Mouse (Mus musculus): Measurements from ENCODE around the gene Inka1. TPM values are rescaled to one million over a fixed set of nuclear protein-coding genes. Genes with fewer than 3 reads are reported as not detected.

Gene Inka1
- polyA plus RNA-seq, 1 experiment: 6.0 TPM

GRCm38 (mm10) chr9:107950460-107951355, 35.0 kb downstream of the Inka1 start:
- H3K27ac ChIP-seq (ENCODE audit: insufficient read depth, low read depth, low read length): no peak overlapping the region
- H3K36me3 ChIP-seq (ENCODE audit: control insufficient read depth, insufficient read depth, low read length): no peaks in the 10 kb centered on the region
- H3K27me3 ChIP-seq (ENCODE audit: control insufficient read depth, insufficient read depth, low read length): no peaks in the 10 kb centered on the region
- peak overlapping the region; percentile 75 for H3K4me3 ChIP-seq (ENCODE audit: low read depth, low read length)
- peak; percentile 56; the same call in 1 of the 2 replicates for TF ChIP-seq POLR2A (IDR thresholded peaks at IDR 0.05; ENCODE audit: low read depth, low read length)
- no peak for TF ChIP-seq CTCF (IDR thresholded peaks at IDR 0.05; ENCODE audit: extremely low read depth, insufficient read length, insufficient replicate concordance, low read depth, low read length)
- WGBS: 21% methylated on average over 45 of the region's 45 CpGs
- no peaks in the 10 kb centered on the region; the same call in 1 of the 2 replicates for H3K4me1 ChIP-seq (ENCODE audit: control insufficient read depth, insufficient read depth, insufficient read length, low read length)

- Histone ChIP-seq H3K36me3 (ENCODE audit: control insufficient read depth, insufficient read depth, low read length) (no peaks in the 10 kb centered on the region), H3K4me1 (ENCODE audit: control insufficient read depth, insufficient read depth, insufficient read length, low read length) (no peaks in the 10 kb centered on the region; the same call in 1 of the 2 replicates), H3K4me3 (ENCODE audit: low read depth, low read length) (peak within 1 kb of the TSS; percentile 75), H3K27ac (ENCODE audit: insufficient read depth, low read depth, low read length) (no peak within 1 kb of the TSS), H3K27me3 (ENCODE audit: control insufficient read depth, insufficient read depth, low read length) (no peaks in the 10 kb centered on the region)
- no peak for TF ChIP-seq CTCF (IDR thresholded peaks at IDR 0.05; ENCODE audit: extremely low read depth, insufficient read length, insufficient replicate concordance, low read depth, low read length)
- 84% methylated on average over 10 of the region's 10 CpGs for WGBS
These were observed 35.8 kb downstream of the Inka1 start, which contains the start of gene Traip for GRCm38 (mm10) chr9:107949922-107950235. TSS of gene Traip (plus strand) at chr9:107950136.

- no peaks in the 10 kb centered on the region for H3K27me3 ChIP-seq (ENCODE audit: control insufficient read depth, insufficient read depth, low read length)
- H3K4me1 ChIP-seq (ENCODE audit: control insufficient read depth, insufficient read depth, insufficient read length, low read length): no peaks in the 10 kb centered on the region; the same call in 1 of the 2 replicates
- no peak overlapping the region for H3K27ac ChIP-seq (ENCODE audit: insufficient read depth, low read depth, low read length)
- TF ChIP-seq POLR2A (IDR thresholded peaks at IDR 0.05; ENCODE audit: low read depth, low read length): no peak
- TF ChIP-seq CTCF (IDR thresholded peaks at IDR 0.05; ENCODE audit: extremely low read depth, insufficient read length, insufficient replicate concordance, low read depth, low read length): no peak
- no peaks in the 10 kb centered on the region for H3K36me3 ChIP-seq (ENCODE audit: control insufficient read depth, insufficient read depth, low read length)
- WGBS: 77% methylated on average over 13 of the region's 13 CpGs
- no peak overlapping the region for H3K4me3 ChIP-seq (ENCODE audit: low read depth, low read length)
These were observed 36.3 kb downstream of the Inka1 start for GRCm38 (mm10) chr9:107949184-107949921.

- Histone ChIP-seq H3K27me3 (ENCODE audit: control insufficient read depth, insufficient read depth, low read length) (no peaks in the 10 kb centered on the region), H3K27ac (ENCODE audit: insufficient read depth, low read depth, low read length) (no peak overlapping the region), H3K4me1 (ENCODE audit: control insufficient read depth, insufficient read depth, insufficient read length, low read length) (no peaks in the 10 kb centered on the region; the same call in 1 of the 2 replicates), H3K4me3 (ENCODE audit: low read depth, low read length) (no peak overlapping the region), H3K36me3 (ENCODE audit: control insufficient read depth, insufficient read depth, low read length) (no peaks in the 10 kb centered on the region)
- TF ChIP-seq CTCF (IDR thresholded peaks at IDR 0.05; ENCODE audit: extremely low read depth, insufficient read length, insufficient replicate concordance, low read depth, low read length) (no peak), POLR2A (IDR thresholded peaks at IDR 0.05; ENCODE audit: low read depth, low read length) (no peak)
- WGBS: 61% methylated on average over 31 of the region's 31 CpGs
These were observed 38.2 kb downstream of the Inka1 start for GRCm38 (mm10) chr9:107947241-107948194.

- Histone ChIP-seq H3K36me3 (ENCODE audit: control insufficient read depth, insufficient read depth, low read length) (no peaks in the 10 kb centered on the region), H3K4me3 (ENCODE audit: low read depth, low read length) (no peak overlapping the region), H3K27me3 (ENCODE audit: control insufficient read depth, insufficient read depth, low read length) (peaks cover 14% of the 10 kb centered on the region), H3K27ac (ENCODE audit: insufficient read depth, low read depth, low read length) (no peak overlapping the region), H3K4me1 (ENCODE audit: control insufficient read depth, insufficient read depth, insufficient read length, low read length) (peaks cover 8% of the 10 kb centered on the region)
- no peak for TF ChIP-seq CTCF (IDR thresholded peaks at IDR 0.05; ENCODE audit: extremely low read depth, insufficient read length, insufficient replicate concordance, low read depth, low read length)
- TF ChIP-seq POLR2A (IDR thresholded peaks at IDR 0.05; ENCODE audit: low read depth, low read length): no peak
- WGBS: 56% methylated on average over 3 of the region's 3 CpGs
These were observed 48.8 kb downstream of the Inka1 start for GRCm38 (mm10) chr9:107936831-107937230.

GRCm38 (mm10) chr9:107936215-107936822, 49.4 kb downstream of the Inka1 start:
- TF ChIP-seq POLR2A (IDR thresholded peaks at IDR 0.05; ENCODE audit: low read depth, low read length) (no peak), CTCF (IDR thresholded peaks at IDR 0.05; ENCODE audit: extremely low read depth, insufficient read length, insufficient replicate concordance, low read depth, low read length) (no peak)
- 17% methylated on average over 29 of the region's 29 CpGs for WGBS
- Histone ChIP-seq H3K27me3 (ENCODE audit: control insufficient read depth, insufficient read depth, low read length) (peaks cover 14% of the 10 kb centered on the region), H3K27ac (ENCODE audit: insufficient read depth, low read depth, low read length) (no peak overlapping the region), H3K36me3 (ENCODE audit: control insufficient read depth, insufficient read depth, low read length) (no peaks in the 10 kb centered on the region), H3K4me3 (ENCODE audit: low read depth, low read length) (peak overlapping the region; percentile 27), H3K4me1 (ENCODE audit: control insufficient read depth, insufficient read depth, insufficient read length, low read length) (peaks cover 13% of the 10 kb centered on the region)
